In genomic region chr7:38224577-38225369, GRCm38 (mm10) we compare ENCODE assay signal across 9 mouse cellular contexts. TPM values are rescaled to one million over a fixed set of nuclear protein-coding genes. Genes with fewer than 3 reads are reported as not detected.
DNase-seq lines count a peak whose midpoint lies in the region; ATAC-seq and TF ChIP-seq lines count a peak whose summit lies in the region.
"Had no signal": no experiment of that assay in that cellular context is flagged by ENCODE, and none has a peak within 500 bp of the region (broad histone marks: within the 10 kb centered on the region; RNA-seq: fewer than 3 reads in every experiment).

No protein-coding gene starts in this region.

- TF ChIP-seq EP300 in heart, postnatal 0 days (IDR thresholded peaks at IDR 0.05; ENCODE audit: low read depth) = peak; percentile 96

- no peak overlapping the region; the same call in 1 of the 2 replicates for H3K9ac ChIP-seq in heart, postnatal 0 days (replicated peaks; ENCODE audit: low read depth, low read length)

- intact Hi-C loops in left cerebral cortex, postnatal 25 days (cut with DNase I) = no loop called here

- no peak for TF ChIP-seq CTCF in heart, postnatal 0 days (IDR thresholded peaks at IDR 0.05; ENCODE audit: low read depth)

- H3K36me3 ChIP-seq in heart, postnatal 0 days (replicated peaks; ENCODE audit: control insufficient read depth, insufficient read depth, low read length) = peaks cover 19% of the 10 kb centered on the region

- H3K4me3 ChIP-seq in heart, postnatal 0 days (ENCODE audit: low read depth, low read length) = peak overlapping the region; percentile 23

- peak; percentile 64 for ATAC-seq in heart, postnatal 0 days (ENCODE audit: insufficient read depth, low read depth)
- ATAC-seq: activated CD4-positive, CD25-positive, alpha-beta regulatory T cell, adult 4 months had no signal

- no peaks in the 10 kb centered on the region for H3K9me3 ChIP-seq in heart, postnatal 0 days (replicated peaks; ENCODE audit: control insufficient read depth, low read length)

- DNase-seq in retina, postnatal 1 day = peak; percentile 47
- no peak for DNase-seq in retina, embryonic 14.5 days (ENCODE audit: low spot score)
- peak; percentile 96 for DNase-seq in cerebellum, adult 9-10 months
- DNase-seq in heart, postnatal 0 days (ENCODE audit: low spot score) = peak; percentile 96
- no peak for DNase-seq in left cerebral cortex, postnatal 25 days (ENCODE audit: low spot score in 2 of 2)
- DNase-seq in neural tube, embryonic 10.5 days (ENCODE audit: extremely low spot score, low spot score) = no peak
- DNase-seq in urinary bladder, postnatal 36 days (ENCODE audit: low spot score in 2 of 2) = no peak
- DNase-seq: lung, postnatal 10 days had no signal

- H3K4me2 ChIP-seq in heart, postnatal 0 days (ENCODE audit: low read depth, low read length) = peak overlapping the region; percentile 73

- H3K27me3 ChIP-seq in heart, postnatal 0 days (ENCODE audit: control insufficient read depth, insufficient read depth, low read length) = no peaks in the 10 kb centered on the region

- H3K4me1 ChIP-seq in heart, postnatal 0 days (ENCODE audit: control insufficient read depth, insufficient read depth) = peaks cover 33% of the 10 kb centered on the region

- WGBS in heart, postnatal 0 days = 39% methylated on average over 13 of the region's 13 CpGs

- H3K27ac ChIP-seq in heart, postnatal 0 days (ENCODE audit: low read depth) = peak overlapping the region; percentile 94

RNA-seq across cellular contexts. Expression of gene Plekhf1, which starts 3.0 kb away (rescaled TPM):
- total RNA-seq in heart, postnatal 0 days (2014; rRNA removed; ENCODE audit: low replicate concordance) = 6.3 and 17.5 TPM in 2 replicates
- 6.6 and 8.6 TPM in 2 replicates for polyA plus RNA-seq in heart, postnatal 0 days (2015; fragmentation: Nextera tagmentation; extraction: Ambion mirVana)
- 1 to 10 TPM; 1.4 TPM for total RNA-seq in left cerebral cortex, postnatal 25 days (2021)

RNA-seq across cellular contexts. Expression of gene 1600014C10Rik, which starts 41.8 kb away (rescaled TPM):
- 15.9 and 17.5 TPM in 2 replicates for total RNA-seq in heart, postnatal 0 days (2014; rRNA removed; ENCODE audit: low replicate concordance)
- 16.5 and 19.1 TPM in 2 replicates for polyA plus RNA-seq in heart, postnatal 0 days (2015; fragmentation: Nextera tagmentation; extraction: Ambion mirVana)
- total RNA-seq in left cerebral cortex, postnatal 25 days (2021) = 10 to 100 TPM; 21.5 to 22.6 TPM

RNA-seq across cellular contexts. Expression of gene Pop4, which starts 46.5 kb away (rescaled TPM):
- total RNA-seq in heart, postnatal 0 days (2014; rRNA removed; ENCODE audit: low replicate concordance) = 27.7 and 29.2 TPM in 2 replicates
- polyA plus RNA-seq in heart, postnatal 0 days (2015; fragmentation: Nextera tagmentation; extraction: Ambion mirVana) = 26.3 TPM in 2 replicates
- 10 to 100 TPM; 22.7 to 24.0 TPM for total RNA-seq in left cerebral cortex, postnatal 25 days (2021)

Comparison
In these comparisons a context has a peak if more than half of its experiments do, and no peak if none do; other contexts are left out.
1. DNase-seq: peak in retina, postnatal 1 day (single experiment), cerebellum, adult 9-10 months (single experiment) and heart, postnatal 0 days (single experiment); none in retina, embryonic 14.5 days (single experiment), left cerebral cortex, postnatal 25 days (0 of 2), neural tube, embryonic 10.5 days (single experiment) and urinary bladder, postnatal 36 days (0 of 2).